Mouse (Mus musculus) forebrain, embryonic 12.5 days (tissue): Measurements from ENCODE around the gene Wfikkn2. TPM values are rescaled to one million over a fixed set of nuclear protein-coding genes. Genes with fewer than 3 reads are reported as not detected.

Experiments
- ATAC-seq: fragments of 200-750 bp; cut with Nextera tagmentation; 2 replicates; pipeline ENCODE4 v1.8.0; 2017; ENCODE audit warnings: moderate TSS enrichment; ENCODE audit not compliant: low FRiP score
- H3K27ac ChIP-seq: fragments of 300-500 bp; sonication (generic); 2 replicates; pipeline ENCODE4 v1.5.1; 2016; ENCODE audit warnings: mild to moderate bottlenecking
- H3K27me3 ChIP-seq: fragments of 300-500 bp; sonication (generic); 2 replicates; pipeline ENCODE4 v1.6.1; 2016; ENCODE audit warnings: mild to moderate bottlenecking
- H3K36me3 ChIP-seq: fragments of 300-500 bp; sonication (generic); replicated peaks from 2 replicates; pipeline ENCODE4 v1.6.1; 2016; ENCODE audit warnings: mild to moderate bottlenecking
- H3K4me1 ChIP-seq: fragments of 300-500 bp; sonication (generic); 2 replicates; pipeline ENCODE4 v1.6.1; 2016
- H3K4me2 ChIP-seq: fragments of 300-500 bp; sonication (generic); 2 replicates; pipeline ENCODE4 v1.6.1; 2016; ENCODE audit warnings: mild to moderate bottlenecking, moderate library complexity
- H3K4me3 ChIP-seq: fragments of 300-500 bp; sonication (generic); replicated peaks from 2 replicates; pipeline ENCODE4 v1.5.1; 2016; ENCODE audit warnings: mild to moderate bottlenecking
- H3K9ac ChIP-seq: fragments of 300-500 bp; sonication (generic); 2 replicates; pipeline ENCODE4 v1.6.1; 2016; ENCODE audit warnings: mild to moderate bottlenecking
- H3K9me3 ChIP-seq: fragments of 300-500 bp; sonication (generic); 2 replicates; pipeline ENCODE4 v1.6.1; 2016
- WGBS: fragments of 180-500 bp; shearing (Covaris S2); methylation state at CpG from one replicate; pipeline ENCODE4 v1.1.7; 2016; 5-methylcytosine and 5-hydroxymethylcytosine counted together
- polyA plus RNA-seq: library from polyadenylated mRNA; unstranded; fragments of >200 nt; fragmentation: Nextera tagmentation; extraction: Ambion mirVana; gene quantifications from 2 replicates; pipeline ENCODE4 v1.2.1, GENCODE M21; 2016

Gene Wfikkn2
- polyA plus RNA-seq, 1 experiment from 2014 or later = 4.4 TPM

DNA sequence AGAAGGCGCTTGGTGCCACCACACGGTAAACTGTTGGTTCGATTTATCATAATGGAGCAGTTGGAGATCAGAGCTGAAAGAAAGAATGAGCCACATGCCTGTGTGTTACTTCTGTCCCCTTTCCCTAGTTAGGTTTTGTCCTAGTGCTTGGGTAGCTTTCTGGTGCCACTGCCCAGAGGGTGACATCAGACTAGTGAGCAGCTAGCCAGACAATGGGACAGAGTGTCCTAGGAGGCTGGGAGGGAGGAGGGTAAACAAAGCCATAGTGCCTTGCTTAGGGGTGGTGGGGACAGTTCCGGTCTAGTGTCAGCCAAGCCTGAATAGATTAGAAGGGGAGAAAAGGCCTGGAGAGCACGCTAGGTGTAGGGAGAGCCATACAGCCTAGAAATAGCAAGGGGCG lies 12.4 kb downstream of the Wfikkn2 start:
- H3K27ac ChIP-seq = no peak overlapping the region
- 0 out of 2 replicates have a peak, but pooled peaks cover 4% of the 10 kb centered on the region for H3K27me3 ChIP-seq
- H3K4me2 ChIP-seq = no peak overlapping the region
- no peaks in the 10 kb centered on the region for H3K36me3 ChIP-seq
- peaks cover 13% of the 10 kb centered on the region for H3K4me1 ChIP-seq
- H3K4me3 ChIP-seq = no peak overlapping the region
- H3K9ac ChIP-seq = no peak overlapping the region
- WGBS = 54% methylated on average over 6 of the region's 6 CpGs
- H3K9me3 ChIP-seq = no peaks in the 10 kb centered on the region
- ATAC-seq = no peak

DNA sequence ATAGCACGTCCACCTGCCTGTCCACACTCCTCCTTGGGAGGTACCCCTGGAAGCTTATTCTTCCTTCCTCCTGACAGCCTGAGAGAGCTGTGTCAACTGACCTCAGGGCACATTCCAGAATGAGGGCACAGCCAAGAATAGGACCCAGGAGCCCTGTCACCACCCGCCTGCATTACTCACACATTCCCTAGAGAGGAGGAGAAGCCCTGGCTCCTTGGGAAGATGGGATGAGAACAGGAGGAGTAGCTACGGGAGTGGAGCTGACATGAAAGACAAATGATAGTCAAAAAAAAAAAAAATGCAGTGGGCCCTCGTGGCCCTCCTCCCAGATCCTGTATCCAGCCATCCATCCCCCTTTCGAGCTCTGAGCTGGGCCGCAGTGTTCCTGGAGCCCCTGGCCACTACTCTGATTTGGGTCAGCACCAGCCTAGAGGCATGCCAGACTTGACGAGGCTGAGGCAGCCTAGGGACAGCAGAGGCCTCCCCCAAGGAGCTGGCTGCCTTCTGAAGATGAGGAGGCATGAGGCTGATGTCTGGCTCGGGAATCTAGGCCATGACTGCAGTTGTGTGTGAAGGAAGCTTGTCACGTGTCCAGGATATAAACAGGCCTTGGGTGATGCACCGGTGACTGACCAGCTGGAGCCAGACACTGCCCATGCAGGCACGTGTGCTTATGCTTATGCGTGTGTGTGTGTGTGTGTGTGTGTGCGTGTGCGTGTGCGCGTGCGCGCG lies 13.8 kb downstream of the Wfikkn2 start:
- Histone ChIP-seq H3K9me3 (no peaks in the 10 kb centered on the region), H3K4me3 (no peak overlapping the region), H3K4me2 (no peak overlapping the region), H3K9ac (no peak overlapping the region), H3K4me1 (peaks cover 20% of the 10 kb centered on the region), H3K27me3 (0 out of 2 replicates have a peak, but pooled peaks cover 4% of the 10 kb centered on the region), H3K27ac (no peak overlapping the region), H3K36me3 (no peaks in the 10 kb centered on the region)
- WGBS = 81% methylated on average over 18 of the region's 19 CpGs
- ATAC-seq = no peak

GRCm38 (mm10) chr11:94230244-94230643 lies 15.6 kb downstream of the Wfikkn2 start:
- no peak overlapping the region for H3K27ac ChIP-seq
- H3K27me3 ChIP-seq = 0 out of 2 replicates have a peak, but pooled peaks cover 4% of the 10 kb centered on the region
- H3K4me1 ChIP-seq = peaks cover 20% of the 10 kb centered on the region
- no peak overlapping the region for H3K4me2 ChIP-seq
- H3K36me3 ChIP-seq = no peaks in the 10 kb centered on the region
- no peak overlapping the region for H3K4me3 ChIP-seq
- 84% methylated on average over 8 of the region's 8 CpGs for WGBS
- no peak overlapping the region for H3K9ac ChIP-seq
- no peak for ATAC-seq
- H3K9me3 ChIP-seq = no peaks in the 10 kb centered on the region

DNA sequence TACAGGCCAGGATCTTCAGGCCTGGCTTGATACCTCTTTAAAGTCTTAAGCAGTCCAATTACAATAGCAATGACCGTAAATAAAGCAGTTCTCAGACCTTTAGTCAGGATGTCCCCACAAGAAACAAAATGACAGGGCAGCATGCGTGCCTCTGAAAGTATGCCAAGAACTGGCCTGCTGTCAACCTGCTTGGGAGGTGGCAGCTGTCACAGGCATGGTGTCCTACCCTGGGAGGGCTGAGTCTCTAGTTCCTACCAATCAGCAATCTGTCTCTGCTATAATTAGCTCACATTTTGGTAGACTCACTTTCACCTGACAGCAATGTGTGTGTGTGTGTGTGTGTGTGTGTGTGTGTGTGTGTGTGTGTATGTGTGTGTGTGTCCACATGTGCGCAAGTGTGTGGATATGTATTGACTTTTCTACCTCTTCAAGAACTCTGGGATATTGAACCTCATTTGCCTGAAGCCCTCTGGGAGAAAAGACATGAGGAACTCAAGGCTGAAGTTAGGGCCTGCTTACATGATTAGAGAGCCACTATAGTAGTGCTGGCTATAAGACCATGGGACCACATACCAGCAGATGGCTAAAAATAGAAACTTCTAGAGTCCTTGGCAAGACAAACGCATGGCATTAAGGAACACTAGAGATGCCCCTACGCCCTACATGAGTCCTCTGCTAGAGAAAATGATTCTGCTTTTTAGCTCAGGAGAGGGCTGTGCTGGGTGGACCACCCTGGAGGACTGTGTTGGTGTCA lies 16.4 kb downstream of the Wfikkn2 start:
- Histone ChIP-seq H3K9ac (no peak overlapping the region), H3K4me2 (no peak overlapping the region), H3K27me3 (0 out of 2 replicates have a peak, but pooled peaks cover 3% of the 10 kb centered on the region), H3K27ac (no peak overlapping the region), H3K4me3 (no peak overlapping the region), H3K9me3 (no peaks in the 10 kb centered on the region), H3K36me3 (no peaks in the 10 kb centered on the region), H3K4me1 (peaks cover 20% of the 10 kb centered on the region)
- WGBS = 88% methylated on average over 5 of the region's 5 CpGs
- no peak for ATAC-seq

GRCm38 (mm10) chr11:94228416-94228815 lies 17.4 kb downstream of the Wfikkn2 start:
- Histone ChIP-seq H3K27ac (0 out of 2 replicates have a peak overlapping the region, but pooled peaks have one; percentile 42), H3K4me2 (no peak overlapping the region), H3K9me3 (no peaks in the 10 kb centered on the region), H3K27me3 (no peaks in the 10 kb centered on the region), H3K4me3 (no peak overlapping the region), H3K9ac (no peak overlapping the region), H3K4me1 (peaks cover 17% of the 10 kb centered on the region), H3K36me3 (no peaks in the 10 kb centered on the region)
- WGBS = 39% methylated on average over 9 of the region's 9 CpGs
- no peak for ATAC-seq

DNA sequence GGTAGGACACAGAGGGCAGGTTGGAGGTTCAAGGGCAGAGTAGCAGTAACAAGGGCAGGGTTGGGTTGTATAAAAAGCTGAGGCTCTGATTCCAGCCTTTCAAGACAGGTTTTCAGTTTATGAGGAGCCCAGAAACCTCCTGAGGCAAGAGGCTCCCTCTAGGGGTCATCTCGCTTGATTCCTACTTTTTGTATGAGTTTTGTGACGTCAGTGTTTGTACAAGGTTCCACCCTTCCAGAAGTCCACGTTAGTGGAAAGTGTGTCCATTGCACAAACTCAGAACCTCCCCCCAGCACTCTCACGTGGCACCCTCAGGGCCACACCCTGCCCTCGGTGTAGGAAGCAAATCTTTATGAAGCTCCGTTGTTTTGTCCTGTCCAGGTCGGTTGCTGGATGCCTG lies 19.8 kb downstream of the Wfikkn2 start:
- Histone ChIP-seq H3K4me3 (no peak overlapping the region), H3K27ac (no peak overlapping the region), H3K27me3 (no peaks in the 10 kb centered on the region), H3K36me3 (no peaks in the 10 kb centered on the region), H3K4me2 (no peak overlapping the region), H3K4me1 (peaks cover 14% of the 10 kb centered on the region), H3K9ac (no peak overlapping the region), H3K9me3 (no peaks in the 10 kb centered on the region)
- 39% methylated on average over 7 of the region's 7 CpGs for WGBS
- no peak for ATAC-seq

DNA sequence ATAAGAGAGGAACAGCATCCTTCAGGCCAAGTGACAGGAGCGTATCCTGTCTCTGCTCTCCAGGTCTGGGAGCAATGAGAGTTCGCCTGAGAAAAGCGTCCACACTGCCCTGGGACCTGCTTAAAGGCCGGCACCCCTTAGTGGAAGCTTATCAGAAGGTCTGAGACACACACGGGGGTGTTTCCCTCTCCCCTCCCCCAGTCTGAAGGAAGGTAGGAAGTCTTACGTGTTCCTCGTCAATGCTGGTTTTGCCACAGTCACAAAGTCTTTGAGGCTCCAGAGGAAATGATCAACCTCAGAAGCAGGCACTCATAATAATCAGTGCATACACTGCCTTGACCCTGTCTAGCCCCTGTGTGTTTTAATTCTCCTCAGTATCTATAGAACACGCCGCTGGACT lies 22.3 kb downstream of the Wfikkn2 start:
- H3K4me2 ChIP-seq = no peak overlapping the region
- no peaks in the 10 kb centered on the region for H3K36me3 ChIP-seq
- no peaks in the 10 kb centered on the region for H3K27me3 ChIP-seq
- ATAC-seq = no peak
- no peak overlapping the region for H3K9ac ChIP-seq
- no peak overlapping the region for H3K4me3 ChIP-seq
- no peak overlapping the region for H3K27ac ChIP-seq
- 82% methylated on average over 9 of the region's 9 CpGs for WGBS
- H3K9me3 ChIP-seq = no peaks in the 10 kb centered on the region
- peaks cover 12% of the 10 kb centered on the region for H3K4me1 ChIP-seq

DNA sequence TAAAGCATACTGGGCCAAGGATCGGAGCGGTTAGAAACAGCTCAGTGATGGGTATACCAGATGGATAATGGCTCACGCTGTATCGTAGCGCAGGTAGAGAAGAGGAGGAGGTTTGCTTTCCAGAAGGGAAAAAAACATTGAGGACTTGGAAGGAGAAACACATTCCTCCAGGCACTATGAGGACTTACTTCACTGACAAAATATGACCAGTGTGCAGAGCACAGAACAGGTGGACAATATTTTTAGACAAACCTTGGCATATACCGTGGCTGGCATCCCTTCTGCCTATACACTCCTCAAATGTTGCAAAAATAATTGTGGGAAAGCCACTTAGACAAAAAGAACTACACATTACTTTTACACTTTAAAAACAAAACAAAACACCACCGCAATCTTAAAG lies 24.5 kb downstream of the Wfikkn2 start:
- whole genome bisulfite sequencing = 93% methylated on average over 7 of the region's 7 CpGs

DNA sequence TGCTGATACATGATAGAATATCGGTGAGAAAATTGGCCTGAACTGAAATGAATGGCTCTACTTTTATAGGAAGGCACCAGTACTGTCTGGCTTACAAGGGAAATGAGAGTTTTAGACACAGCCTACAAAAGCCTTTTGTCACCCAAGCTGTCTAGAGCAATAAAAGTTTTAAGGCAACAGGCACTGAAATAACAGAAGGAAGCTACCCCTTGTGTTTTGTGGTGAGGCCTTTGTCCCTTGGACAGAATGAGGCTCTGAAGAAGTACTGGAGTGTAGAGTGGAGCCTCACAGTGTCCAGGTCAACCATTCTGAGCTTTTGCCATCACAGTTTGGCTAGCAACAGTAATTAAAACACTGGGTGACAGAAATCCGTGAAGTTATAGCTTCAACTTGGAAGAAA lies 29.6 kb downstream of the Wfikkn2 start:
- H3K27me3 ChIP-seq = no peaks in the 10 kb centered on the region
- H3K4me2 ChIP-seq = no peak overlapping the region
- WGBS = 57% methylated on average over 2 of the region's 2 CpGs
- H3K4me3 ChIP-seq = no peak overlapping the region
- peaks cover 16% of the 10 kb centered on the region for H3K36me3 ChIP-seq
- H3K9ac ChIP-seq = no peak overlapping the region
- 0 out of 2 replicates have a peak overlapping the region, but pooled peaks have one; percentile 31 for H3K27ac ChIP-seq
- peaks cover 33% of the 10 kb centered on the region for H3K4me1 ChIP-seq
- H3K9me3 ChIP-seq = no peaks in the 10 kb centered on the region
- ATAC-seq = no peak

More for the DNA sequence above, 24.5 kb downstream of the Wfikkn2 start:
- Histone ChIP-seq H3K9me3 (no peaks in the 10 kb centered on the region), H3K4me3 (no peak overlapping the region), H3K27ac (no peak overlapping the region), H3K27me3 (no peaks in the 10 kb centered on the region), H3K4me2 (no peak overlapping the region), H3K4me1 (peaks cover 7% of the 10 kb centered on the region), H3K9ac (no peak overlapping the region), H3K36me3 (no peaks in the 10 kb centered on the region)
- no peak for ATAC-seq

- H3K4me2 ChIP-seq = no peak overlapping the region
- peaks cover 33% of the 10 kb centered on the region for H3K4me1 ChIP-seq
Measured at GRCm38 (mm10) chr11:94215581-94215980, 30.2 kb downstream of the Wfikkn2 start.

GRCm38 (mm10) chr11:94213735-94214594 lies 31.8 kb downstream of the Wfikkn2 start:
- Histone ChIP-seq H3K27me3 (no peaks in the 10 kb centered on the region), H3K36me3 (peaks cover 16% of the 10 kb centered on the region), H3K4me1 (peaks cover 33% of the 10 kb centered on the region), H3K4me3 (peak overlapping the region; percentile 21; the same call in 1 of the 2 replicates), H3K9me3 (no peaks in the 10 kb centered on the region), H3K4me2 (peak overlapping the region; percentile 6), H3K27ac (no peak overlapping the region), H3K9ac (0 out of 2 replicates have a peak overlapping the region, but pooled peaks have one; percentile 40)
- WGBS = 89% methylated on average over 29 of the region's 29 CpGs
- no peak for ATAC-seq

More at GRCm38 (mm10) chr11:94215581-94215980, 30.2 kb downstream of the Wfikkn2 start:
- 95% methylated on average over 3 of the region's 3 CpGs for WGBS
- Histone ChIP-seq H3K36me3 (peaks cover 16% of the 10 kb centered on the region), H3K27me3 (no peaks in the 10 kb centered on the region), H3K9ac (no peak overlapping the region), H3K27ac (no peak overlapping the region), H3K9me3 (no peaks in the 10 kb centered on the region), H3K4me3 (no peak overlapping the region)
- ATAC-seq = no peak

DNA sequence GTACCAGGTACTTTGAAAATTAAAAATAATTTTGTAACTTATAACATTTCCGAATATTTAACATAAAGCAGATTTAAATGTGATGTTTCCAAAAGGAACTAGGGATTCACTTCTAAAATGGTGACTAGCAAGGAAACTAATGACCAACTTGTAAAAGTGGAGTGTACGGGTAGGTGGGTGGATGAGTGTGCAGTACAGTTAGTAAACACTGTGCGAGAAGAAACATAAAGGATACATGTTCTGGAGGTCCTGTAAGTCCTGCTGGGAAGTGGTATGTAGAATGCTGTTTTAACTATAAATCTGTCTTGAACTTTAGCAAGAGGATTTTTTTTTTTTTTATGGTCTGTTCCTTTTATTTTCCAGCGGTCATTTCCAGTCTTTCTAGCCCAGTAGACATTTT lies 32.8 kb downstream of the Wfikkn2 start:
- Histone ChIP-seq H3K4me1 (peaks cover 33% of the 10 kb centered on the region), H3K27me3 (no peaks in the 10 kb centered on the region), H3K4me3 (peak overlapping the region; percentile 99), H3K27ac (no peak overlapping the region), H3K36me3 (peaks cover 16% of the 10 kb centered on the region), H3K4me2 (peak overlapping the region; percentile 69), H3K9ac (0 out of 2 replicates have a peak overlapping the region, but pooled peaks have one; percentile 17), H3K9me3 (no peaks in the 10 kb centered on the region)
- ATAC-seq = no peak
- WGBS = 69% methylated on average over 4 of the region's 4 CpGs
